Mouse (Mus musculus) spleen, postnatal 14 days (tissue): ENCODE measurements around the gene Gpr157.

Experiments used
- DNase-seq, 2 experiments: peaks; one replicate each; pipeline ENCODE4 v3.0.0; 2021 to 2022; ENCODE audit warnings: low spot score in 2 of 2

The Gpr157 gene

DNA sequence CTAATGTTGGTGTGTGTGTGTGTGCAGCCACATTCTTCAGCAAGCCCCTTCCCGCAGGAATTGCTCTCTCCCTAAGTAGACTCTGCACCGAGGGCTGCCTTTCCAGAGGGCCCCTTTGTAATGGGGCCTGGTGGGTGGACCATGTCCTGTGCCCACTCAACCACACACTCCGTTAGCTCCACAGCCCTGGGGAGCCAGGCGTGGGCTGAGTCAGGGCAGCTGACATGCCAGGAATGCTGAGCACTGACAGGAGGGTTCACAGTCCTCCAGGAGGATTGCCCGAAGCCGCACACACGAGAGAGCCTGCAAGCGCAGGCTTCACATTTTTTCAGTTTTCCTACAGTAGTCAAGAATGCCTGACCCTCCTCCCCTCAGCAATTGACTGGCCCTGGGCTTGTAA is 17.0 kb upstream of the Gpr157 start:
- DNase-seq = no peak

DNA sequence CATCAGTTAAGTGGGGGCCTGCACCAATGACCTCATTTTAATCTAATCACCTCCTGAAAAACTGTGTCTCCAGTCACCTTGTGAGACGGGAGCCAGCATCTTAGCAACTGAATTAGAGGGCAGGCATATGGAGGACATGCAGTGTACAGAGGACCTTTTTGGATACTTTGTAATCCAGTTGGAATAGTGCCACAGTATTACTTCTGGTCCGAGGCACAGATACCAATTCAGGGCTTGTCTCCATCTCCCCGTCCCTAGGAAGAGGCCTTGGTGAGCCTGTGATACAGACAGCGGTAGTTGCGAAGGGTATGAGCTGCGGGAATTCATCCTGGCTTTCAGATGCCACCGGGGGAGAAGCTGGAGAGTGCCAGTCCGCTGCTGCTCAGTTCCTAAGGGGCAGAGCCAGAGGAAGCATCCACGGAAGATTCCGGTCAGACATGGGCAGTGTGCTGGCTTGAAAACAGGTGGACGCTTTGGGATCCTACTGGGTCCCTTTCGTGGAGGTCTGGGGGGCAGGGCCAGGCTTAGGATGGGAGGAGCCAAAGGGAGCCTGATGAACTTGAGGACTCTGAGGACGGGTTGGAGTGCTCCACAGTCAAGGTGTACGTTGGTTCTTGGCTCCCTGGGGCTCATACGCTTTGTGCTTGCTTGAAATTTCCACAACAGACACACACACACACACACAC is 14.6 kb upstream of the Gpr157 start:
- no peak for DNase-seq

DNA sequence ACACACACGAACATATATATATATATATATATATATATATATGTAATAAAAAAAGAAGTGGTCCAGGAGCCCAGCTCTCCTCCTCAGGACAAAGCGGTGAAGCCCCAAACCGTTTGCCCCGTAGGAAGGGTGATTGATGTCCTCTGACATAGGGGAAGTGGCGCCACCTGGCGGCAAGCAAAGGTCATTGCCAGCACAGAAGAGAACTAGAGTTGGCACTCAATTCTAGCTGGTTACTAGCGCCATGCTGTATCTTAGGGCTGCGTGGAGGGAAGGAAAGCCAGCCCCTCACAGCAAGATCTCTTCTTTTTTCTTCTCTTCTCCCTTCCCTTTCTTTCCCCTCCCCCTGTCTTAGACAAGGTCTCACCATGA is 14.1 kb upstream of the Gpr157 start:
- DNase-seq = peak; percentile 25 to 61

DNA sequence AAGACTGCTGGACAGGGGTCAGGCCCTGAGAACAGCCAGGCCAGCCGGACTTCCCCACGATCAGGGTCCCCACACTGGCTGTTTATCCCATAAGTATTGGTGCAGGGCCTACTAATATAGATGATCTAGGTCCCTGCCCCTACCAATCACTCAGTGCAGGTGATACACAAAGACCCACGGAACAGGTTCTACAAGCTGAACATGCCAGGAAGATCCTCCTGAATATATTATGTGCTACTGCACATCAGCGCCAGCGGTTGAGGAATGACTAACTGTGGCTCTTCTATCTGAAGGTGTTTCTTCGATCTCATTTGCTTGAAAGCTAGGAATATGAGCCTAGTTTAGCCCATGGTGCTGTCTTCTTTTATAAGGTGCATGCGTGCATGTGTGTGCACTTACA is 11.8 kb upstream of the Gpr157 start:
- DNase-seq = no peak

DNA sequence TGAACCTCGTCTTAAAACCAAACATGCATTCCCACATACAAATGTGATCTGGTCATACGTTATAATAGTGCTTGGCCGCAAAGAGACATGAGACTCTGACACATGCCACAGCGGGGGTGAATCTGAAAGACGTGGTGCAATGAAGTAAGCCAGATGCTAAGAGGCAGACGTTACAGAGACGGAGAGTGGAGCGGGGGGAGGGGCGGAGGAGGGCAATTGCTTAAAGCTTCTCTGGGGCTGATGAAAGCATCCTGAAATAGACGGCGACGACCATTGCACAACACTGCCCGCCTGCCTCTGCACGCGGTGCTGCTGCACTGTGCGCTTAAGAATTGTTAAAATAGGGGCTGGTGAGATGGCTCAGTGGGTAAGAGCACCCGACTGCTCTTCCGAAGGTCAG is 11.0 kb upstream of the Gpr157 start:
- no peak for DNase-seq

DNA sequence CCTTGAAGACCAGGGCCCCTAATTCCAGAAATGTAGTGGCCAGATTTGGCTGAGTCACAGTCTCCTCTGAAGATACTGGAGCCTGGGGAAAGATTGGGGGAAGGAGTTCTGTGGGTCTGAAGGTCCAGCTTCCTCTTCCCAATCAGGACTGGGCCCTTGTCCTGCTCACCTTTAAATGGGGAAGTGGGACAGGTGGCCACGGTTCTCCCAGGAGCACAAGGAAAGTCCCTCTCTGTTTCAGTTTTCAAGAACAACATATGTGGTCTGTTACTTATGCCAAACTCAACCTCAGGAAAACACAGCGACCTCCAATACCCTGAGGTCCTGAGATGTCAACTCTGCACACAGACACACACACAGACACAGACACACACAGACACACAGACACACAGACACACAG is 8.5 kb upstream of the Gpr157 start:
- no peak for DNase-seq

DNA sequence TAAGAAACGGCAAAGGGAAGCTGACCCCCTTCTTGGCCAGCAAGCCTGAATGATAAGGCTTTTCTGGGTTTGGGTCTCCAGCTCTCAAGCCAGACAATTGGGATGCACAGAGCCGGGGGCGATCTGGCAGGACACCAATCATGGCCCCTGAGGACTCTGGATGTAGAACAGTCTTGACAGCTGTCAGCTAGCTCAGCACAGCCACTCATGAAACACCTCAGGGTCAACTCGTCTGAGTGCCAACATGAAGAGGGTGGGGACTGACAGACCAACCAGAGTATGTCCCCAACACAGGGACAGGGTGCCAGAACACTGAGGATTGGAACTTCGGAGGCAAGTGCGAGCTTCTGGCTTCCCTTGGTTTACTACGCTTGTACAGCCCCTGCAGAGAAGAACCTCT is 7.9 kb upstream of the Gpr157 start:
- no peak for DNase-seq

DNA sequence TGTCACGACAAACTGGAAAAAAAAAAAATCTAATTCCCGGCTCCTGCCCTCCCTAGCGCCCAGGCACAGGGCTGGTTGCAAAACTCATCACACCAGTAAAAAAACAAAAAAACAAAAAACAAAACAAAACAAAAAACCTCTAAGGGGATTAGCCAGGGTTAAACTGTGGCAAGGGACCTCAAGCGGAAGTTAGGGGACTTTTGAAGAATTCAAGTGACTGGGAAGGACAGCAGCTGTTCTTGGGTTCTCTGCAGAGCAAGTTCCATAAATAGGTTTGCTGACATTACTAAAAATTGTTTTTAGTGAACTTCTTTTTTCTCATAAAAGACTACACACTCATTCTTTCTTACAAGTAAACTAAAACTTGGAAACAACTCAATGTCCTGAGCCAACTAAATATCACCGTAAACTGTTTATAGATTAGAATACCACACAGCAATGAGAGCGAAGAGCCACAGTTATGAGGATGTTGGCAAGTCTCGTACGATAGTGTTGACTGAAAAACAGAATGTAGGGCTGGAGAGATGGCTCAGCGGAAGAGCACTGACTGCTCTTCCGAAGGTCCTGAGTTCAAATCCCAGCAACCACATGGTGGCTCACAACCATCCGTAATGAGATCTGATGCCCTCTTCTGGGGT is 6.7 kb upstream of the Gpr157 start:
- DNase-seq = no peak

DNA sequence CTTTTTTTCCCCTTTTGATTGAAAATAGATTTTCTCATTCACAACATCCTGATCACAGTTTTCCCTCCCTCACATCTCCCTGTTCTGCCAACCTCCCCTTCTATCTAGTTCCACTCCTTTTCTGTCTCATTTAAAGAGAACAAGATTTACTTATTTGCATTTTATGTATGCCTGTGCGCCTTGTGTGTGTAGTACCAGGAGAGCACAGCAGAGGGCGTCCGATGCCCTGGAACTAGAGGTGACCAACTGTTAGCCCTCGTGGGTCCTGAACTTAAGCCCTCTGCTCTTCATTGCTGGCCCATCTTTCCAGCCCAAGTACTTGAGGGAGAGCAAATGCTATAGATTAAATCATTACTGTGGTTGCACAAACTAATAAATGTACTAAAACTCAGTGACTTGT is 1.8 kb upstream of the Gpr157 start:
- DNase-seq = no peak

DNA sequence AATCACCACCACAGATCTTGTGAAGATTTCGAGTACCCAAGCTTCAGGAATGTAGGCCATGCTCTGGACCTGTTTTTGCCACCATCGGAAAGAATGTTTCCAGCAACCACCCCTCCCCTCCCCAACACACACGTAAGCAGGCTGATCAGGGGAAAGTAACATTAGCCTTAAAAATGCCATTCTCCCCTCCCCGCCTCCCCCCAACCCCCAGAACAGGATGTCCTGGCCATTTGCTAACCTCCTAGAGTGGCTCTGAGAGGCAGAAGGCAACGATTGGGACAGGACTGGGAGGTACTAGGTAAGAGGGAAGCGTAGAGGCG is 364 bp upstream of the Gpr157 start:
- no peak for DNase-seq

DNA sequence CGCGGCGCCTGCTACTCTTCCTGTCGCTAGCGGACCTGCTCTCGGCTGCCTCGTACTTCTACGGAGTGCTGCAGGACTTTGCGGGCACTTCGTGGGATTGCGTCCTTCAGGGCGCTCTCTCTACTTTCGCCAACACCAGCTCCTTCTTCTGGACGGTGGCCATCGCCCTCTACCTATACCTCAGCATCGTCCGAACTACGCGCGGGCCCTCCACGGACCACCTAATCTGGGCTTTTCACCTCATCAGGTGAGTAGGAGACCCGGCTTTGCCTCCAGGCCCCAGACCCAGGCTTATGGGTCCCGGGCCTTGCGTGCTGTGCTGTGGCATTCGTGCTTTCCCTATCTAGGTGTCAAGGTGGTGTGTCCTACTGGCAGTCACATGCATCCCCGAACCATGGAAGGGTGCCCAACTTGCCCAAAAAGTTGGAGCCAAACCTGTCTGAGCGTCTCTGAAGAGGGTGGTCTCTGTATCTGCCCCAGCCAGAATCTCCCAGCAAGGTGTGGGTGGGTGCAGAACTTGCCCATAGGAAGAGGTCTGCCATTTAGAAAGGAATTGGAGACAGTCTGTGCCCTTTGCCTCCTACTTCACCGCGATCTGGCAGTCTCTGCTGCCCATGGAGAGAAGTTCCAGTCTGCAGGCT is 845 bp downstream of the Gpr157 start:
- DNase-seq = no peak

DNA sequence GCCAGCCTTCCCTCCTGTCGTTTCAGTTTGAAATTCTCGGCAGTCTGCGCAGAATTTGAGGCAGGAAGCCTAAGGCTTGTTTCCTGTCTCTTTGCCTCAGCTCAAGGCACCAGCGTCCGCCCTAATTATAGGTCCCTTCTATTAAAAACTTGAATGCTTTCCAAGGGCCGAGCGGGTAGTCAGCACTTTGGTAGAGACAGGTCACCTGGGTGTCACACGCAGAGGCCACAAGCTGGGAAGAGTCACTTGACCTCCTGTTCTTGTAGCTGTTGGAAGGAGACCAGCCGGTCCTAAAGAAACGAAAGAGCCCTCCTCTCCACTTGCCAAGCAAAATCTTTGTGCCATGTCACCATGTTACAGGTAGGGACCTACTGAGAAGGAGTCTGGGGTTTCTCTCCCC is 2.0 kb downstream of the Gpr157 start:
- DNase-seq = no peak

DNA sequence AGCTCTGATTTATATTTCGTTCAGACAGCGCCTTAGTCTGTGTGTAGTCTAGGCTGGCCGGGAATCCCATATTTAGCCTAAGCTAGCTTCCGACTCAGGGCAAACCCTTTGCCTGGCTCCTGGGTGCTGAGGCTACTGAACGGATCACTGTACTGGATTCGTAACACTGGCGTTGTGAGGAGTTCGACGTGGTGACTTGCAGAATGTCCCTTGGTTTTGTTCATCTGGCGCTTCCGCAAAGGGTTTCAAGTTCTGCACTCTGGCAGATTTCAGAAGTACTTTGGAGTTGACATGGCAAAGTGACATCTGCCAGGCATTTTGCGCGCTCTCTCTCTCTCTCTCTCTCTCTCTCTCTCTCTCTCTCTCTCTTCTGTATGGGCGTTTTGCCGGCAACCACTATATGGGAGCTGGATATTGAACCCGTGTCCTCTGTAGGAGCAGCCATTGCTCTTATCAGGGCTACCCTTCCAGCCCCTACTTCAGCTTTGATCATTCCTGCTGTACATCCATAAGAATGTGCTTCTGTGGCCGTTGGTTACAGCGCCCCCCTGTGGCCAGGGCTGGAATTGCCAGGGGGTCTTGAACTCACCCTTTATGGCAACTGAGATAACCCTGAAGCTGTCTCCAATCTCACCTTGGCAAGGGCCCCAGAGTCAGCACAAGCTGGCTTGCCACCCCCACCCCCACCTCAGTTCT is 4.9 kb downstream of the Gpr157 start:
- peak in 1 of 2 experiments; percentile 32 for DNase-seq

DNA sequence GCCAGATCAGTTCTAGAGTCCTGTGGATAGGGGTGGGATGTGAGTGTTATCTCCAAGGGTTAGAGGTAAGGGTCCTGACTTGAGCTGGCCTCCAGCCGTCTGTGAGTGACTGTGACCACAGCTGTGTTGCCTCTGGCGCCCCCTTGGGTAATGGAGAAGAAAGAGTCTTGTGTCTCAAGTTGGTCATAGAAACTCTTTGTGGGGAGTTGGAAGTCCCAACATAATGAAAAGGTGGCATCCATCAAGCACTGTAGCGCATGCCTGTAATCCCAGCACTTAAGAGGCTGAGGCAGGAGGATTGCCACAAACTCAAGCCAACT is 5.4 kb downstream of the Gpr157 start:
- no peak for DNase-seq

DNA sequence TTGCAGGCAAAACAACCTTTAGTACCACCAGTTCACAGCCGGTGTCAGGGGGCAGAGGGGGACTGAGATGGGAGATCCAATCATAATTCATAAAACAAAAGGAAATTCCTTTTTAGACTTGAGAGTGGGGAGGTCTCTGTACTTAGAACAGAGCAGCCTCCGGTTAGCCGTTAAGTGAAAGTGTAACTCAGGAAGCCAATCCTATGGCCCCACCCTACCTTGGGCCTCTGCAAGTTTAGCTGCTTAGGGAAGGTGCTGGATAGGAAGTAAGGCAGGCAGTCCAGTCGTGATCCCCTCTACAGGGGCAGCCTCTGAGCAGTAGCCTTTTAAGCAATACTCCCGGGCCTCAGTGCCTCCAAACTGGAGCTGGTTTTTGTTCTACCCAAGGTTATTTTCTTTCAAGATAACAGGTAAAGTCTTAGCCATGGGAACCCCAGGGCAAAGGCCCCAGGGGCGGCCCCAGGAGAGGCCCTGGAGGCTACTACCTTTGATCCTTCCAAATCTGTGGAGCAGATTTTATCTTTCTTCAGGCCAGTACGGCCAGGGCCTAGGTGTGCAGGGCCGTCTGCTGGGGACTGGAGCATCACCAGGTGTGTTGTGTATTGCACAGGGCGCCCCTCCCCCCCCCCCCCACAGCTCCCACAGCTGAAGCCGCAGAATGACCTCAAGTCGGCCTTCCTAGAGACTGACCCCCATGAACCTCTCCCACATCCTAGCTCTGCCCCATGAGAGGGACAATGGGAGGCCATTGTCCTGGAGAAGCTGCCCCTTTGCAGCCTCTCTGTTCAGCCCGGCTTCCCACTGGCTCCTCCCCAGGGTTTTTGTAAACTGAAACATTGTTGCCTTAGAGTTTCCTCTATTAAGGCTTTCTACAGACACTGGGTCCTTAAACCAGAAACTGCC is 6.6 kb downstream of the Gpr157 start:
- DNase-seq = no peak

DNA sequence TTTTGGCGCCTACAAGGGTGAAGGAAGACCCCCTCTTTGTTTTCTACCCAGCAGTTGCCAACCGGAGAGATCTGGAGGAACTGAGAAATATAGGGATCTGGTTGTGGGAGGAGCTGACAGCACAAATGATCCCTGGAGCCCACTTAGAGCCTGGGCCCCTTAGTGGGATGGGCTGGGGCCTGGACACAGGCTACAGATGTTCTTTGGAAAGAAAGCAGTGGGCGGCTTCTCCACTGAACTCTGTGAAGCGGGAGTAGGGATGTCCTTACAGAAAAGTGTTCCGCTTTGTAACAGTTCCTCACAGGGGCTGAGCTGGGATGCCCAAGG is 7.3 kb downstream of the Gpr157 start:
- DNase-seq = no peak

DNA sequence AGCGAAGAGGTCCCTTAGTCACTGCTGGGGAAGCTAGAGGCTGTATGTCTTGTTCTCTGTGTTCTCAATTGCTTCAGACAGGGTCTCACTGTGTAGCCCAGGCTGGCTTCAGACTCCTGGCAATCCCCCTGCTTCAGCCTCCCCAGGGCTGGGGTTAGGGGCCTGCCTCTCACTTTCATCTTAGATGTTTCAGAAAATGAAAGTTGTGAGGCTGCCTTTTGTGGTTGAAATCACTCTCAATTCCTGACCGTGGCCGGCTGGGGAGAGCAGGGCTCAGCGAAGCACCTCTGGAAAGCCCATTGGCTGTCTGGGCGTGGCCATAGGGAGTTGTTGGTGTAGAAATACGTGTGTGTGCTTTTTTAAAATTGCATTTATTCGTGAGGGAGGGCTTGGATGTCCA is 9.1 kb downstream of the Gpr157 start:
- no peak for DNase-seq

DNA sequence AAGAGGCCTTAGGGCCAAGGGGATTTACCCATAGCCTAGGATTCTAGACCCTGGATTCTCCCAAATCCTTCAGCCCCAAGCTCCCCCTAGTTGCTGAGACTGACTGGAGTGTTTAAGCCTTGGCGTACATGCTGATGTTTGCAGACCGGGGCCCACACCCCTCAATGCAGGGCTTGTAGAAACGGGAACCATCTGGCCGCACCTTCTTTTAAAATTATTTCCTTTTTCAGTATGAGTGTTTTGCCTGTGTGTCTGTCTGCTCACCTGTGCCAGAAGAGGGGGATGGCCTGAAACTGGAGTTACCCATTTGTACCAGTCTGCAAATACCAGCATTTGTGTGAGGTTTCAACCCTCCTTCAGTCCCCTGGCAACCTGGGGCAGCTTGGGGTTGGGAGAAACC is 10.7 kb downstream of the Gpr157 start:
- DNase-seq = no peak

DNA sequence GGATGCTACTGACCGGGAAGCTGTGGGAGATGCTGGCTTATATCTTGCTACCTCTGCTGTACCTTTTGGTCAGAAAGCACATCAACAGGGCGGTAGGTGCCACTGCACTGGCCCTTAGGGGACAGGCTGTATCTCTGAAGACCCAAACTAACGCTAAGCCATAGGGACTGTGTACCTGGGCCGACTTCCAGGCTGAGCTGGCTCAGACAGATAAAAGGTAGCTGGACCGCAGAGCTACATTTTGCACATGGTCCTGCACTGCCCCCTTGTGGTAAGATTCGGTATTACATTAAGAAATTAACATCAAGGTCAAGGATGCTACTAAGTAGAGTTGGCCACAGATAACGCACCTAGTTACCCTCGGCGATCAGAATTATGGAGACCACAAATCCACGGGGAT is 11.7 kb downstream of the Gpr157 start:
- peak in 1 of 2 experiments; percentile 48 for DNase-seq

DNA sequence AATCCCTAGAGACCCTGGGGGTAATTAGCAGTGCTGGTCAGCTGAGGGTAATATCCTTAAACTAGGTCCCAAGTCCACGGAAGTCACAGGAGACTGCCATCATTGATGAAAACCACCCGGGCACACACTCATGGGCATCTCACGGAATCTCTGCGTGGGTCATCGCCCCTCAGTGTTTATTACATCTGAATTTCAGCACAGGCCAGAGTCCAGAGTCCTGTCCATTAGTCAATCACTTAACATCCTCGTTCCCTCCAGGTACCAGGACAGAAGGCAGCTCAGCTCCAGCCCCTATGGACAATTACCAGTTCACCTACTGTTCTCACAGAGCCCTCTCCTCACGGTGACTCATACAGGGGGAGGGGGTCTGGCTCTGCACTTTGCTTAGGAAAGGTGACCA is 15.7 kb downstream of the Gpr157 start:
- no peak for DNase-seq

DNA sequence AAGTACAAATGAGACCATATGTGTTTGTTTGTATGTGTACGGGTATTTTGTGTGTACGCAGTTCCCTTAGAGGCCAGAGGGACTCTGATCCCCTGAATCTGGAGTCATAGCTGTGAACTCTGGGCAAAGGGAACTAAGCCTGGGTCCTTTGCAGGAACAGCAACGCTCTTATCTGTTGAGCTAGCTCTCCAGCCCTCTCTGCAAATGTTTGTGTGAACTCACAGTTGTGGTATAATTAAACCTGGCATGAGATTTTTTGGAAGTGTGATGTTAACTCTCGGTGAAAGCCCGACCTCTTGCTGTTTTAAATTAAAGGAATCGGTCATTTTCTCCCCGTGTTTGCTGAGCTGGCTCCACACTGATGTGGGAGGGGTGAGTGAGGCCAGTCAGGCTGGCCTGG is 18.5 kb downstream of the Gpr157 start:
- DNase-seq = no peak

DNA sequence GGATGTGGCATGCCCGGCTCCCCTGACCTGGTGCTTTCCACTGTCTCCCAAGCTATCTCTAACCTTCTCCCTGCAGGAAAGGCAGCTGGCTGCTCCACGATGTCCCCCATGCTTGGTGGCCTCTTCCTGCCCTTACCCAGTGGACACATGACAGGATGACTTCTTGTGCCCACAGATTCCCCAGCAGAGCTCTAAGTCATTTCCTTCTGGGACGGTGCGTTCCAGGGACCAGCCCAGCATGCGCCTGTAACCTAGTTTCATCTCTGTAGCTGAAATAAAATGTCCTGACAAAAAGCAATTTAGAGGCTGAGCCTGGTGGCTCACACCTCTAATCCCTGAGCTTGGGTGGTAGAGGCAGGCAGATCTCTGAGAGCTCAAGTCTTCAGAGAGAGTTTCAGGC is 19.5 kb downstream of the Gpr157 start:
- no peak for DNase-seq
